Mouse (Mus musculus) liver, embryonic 18 days (tissue): ENCODE data around the gene 1700011L22Rik. TPM values are rescaled to one million over a fixed set of nuclear protein-coding genes. Genes with fewer than 3 reads are reported as not detected.

Experiments used
- polyA plus RNA-seq: library from polyadenylated mRNA; depleted of rRNA; stranded (reverse); fragments of >200 nt; gene quantifications from 2 replicates; pipeline ENCODE4 v1.2.3, GENCODE M21; 2012; rRNA removed

The 1700011L22Rik gene
- not detected in 2 replicates for polyA plus RNA-seq

GRCm38 (mm10) chr8:79248470-79248869 lies at the start of gene 1700011L22Rik:
TSS of gene 1700011L22Rik (minus strand) at chr8:79248570.

GRCm38 (mm10) chr8:79294610-79295275 lies 46.4 kb upstream of the 1700011L22Rik start, which contains the start of gene Mmaa:
TSS of gene Mmaa (minus strand) at chr8:79294937.

Other genes with a start within 250 kb of the 1700011L22Rik start
- gene Zfp827, start 220.1 kb downstream of the 1700011L22Rik start, polyA plus RNA-seq: 1.7 and 2.4 TPM in 2 replicates
- 4.3 and 4.6 TPM in 2 replicates for gene Mmaa, start 46.4 kb upstream of the 1700011L22Rik start, polyA plus RNA-seq
- gene Smad1, start 150.9 kb upstream of the 1700011L22Rik start, polyA plus RNA-seq: 7.5 and 8.5 TPM in 2 replicates